Mouse (Mus musculus): Measurements from ENCODE around the gene Mfsd9. TPM values are rescaled to one million over a fixed set of nuclear protein-coding genes. Genes with fewer than 3 reads are reported as not detected.
"Not testable (repeated sequence)": the region's sequence is repeated elsewhere in the genome, so short reads cannot be mapped to it uniquely, and the experiment has no call there.

Gene Mfsd9
- polyA plus RNA-seq, 1 experiment from 2014 or later, result 3.3 TPM

DNA sequence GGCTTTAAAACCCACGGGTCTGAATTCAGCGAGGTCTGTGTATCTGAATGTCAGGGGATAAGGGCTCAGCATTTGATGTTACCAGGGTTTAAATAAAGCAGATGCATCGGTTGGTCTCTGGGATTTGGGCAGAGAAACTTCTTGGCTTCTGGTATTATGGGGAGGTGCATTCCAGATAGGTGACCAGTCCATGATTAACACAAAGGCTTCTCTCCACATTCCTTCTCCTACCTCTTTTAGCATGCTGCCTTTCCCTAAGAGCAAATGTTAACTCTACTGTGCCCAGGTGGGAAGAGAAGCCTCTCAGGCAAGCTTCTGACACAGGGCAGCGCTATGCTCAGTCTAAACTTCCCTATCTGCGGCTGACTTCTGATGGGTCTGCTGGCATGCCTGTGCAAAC lies 17.3 kb downstream of the Mfsd9 start:
- Histone ChIP-seq H3K4me3 (no peak overlapping the region), H3K27ac (no peak overlapping the region), H3K9me3 (no peaks in the 10 kb centered on the region), H3K36me3 (no peaks in the 10 kb centered on the region), H3K4me1 (replicated peaks) (0 out of 2 replicates have a peak, but pooled peaks cover 5% of the 10 kb centered on the region), H3K27me3 (ENCODE audit: insufficient read depth, poor library complexity, severe bottlenecking) (no peaks in the 10 kb centered on the region)
- DNase-seq (ENCODE audit: low spot score), result no peak
- WGBS, result 89% methylated on average over 5 of the region's 5 CpGs

DNA sequence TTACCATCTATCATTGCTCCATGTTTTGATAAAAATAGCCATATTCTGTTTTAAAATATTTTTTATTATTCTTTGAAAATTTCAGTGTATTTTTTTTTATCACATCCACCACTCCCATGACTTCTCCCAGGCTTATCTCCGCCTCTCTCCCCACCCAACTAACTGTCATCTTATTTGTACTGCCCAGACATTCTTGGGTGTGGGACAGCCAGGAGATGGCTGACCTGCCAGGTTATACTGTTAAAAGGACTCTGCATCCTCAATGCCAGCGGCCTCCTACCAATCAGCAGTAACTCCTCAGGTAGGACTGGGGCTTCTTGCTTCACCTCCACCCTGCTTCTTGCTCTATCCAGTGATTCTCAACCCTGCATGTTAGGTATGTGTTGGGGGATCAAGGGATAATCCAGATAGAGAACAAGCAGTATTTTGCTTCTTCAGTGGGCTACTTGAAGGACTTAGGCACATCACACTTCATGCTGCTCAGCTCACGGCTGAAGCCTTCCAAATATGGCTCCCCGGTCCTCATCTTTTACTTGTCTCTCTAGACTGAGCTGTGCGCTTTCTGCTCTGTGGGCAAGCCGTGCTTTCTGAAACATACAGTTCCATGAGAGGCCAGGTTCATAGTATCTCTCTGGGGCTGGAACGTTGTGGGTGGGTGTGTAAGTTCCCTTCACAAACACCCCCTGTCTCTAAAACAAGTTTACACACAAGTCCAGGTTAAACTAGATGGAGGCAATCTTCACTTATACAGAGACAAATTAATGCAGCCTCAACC lies 19.1 kb downstream of the Mfsd9 start:
- no peaks in the 10 kb centered on the region for H3K9me3 ChIP-seq
- DNase-seq (ENCODE audit: low spot score), result no peak
- WGBS, result 87% methylated on average over 7 of the region's 7 CpGs

GRCm38 (mm10) chr1:40769331-40769894 lies 21.1 kb downstream of the Mfsd9 start:
- H3K27me3 ChIP-seq (ENCODE audit: insufficient read depth, poor library complexity, severe bottlenecking), result 0 out of 2 replicates have a peak, but pooled peaks cover 4% of the 10 kb centered on the region
- no peak overlapping the region for H3K4me3 ChIP-seq
- H3K4me1 ChIP-seq (replicated peaks), result 0 out of 2 replicates have a peak, but pooled peaks cover 5% of the 10 kb centered on the region
- DNase-seq (ENCODE audit: low spot score), result no peak
- H3K27ac ChIP-seq, result no peak overlapping the region
- 61% methylated on average over 4 of the region's 4 CpGs for WGBS
- H3K36me3 ChIP-seq, result no peaks in the 10 kb centered on the region
- H3K9me3 ChIP-seq, result no peaks in the 10 kb centered on the region

More for the DNA sequence above, 19.1 kb downstream of the Mfsd9 start:
- H3K27ac ChIP-seq, result no peak overlapping the region
- H3K27me3 ChIP-seq (ENCODE audit: insufficient read depth, poor library complexity, severe bottlenecking), result 0 out of 2 replicates have a peak, but pooled peaks cover 4% of the 10 kb centered on the region
- H3K36me3 ChIP-seq, result no peaks in the 10 kb centered on the region
- no peak overlapping the region for H3K4me3 ChIP-seq
- 0 out of 2 replicates have a peak, but pooled peaks cover 5% of the 10 kb centered on the region for H3K4me1 ChIP-seq (replicated peaks)

DNA sequence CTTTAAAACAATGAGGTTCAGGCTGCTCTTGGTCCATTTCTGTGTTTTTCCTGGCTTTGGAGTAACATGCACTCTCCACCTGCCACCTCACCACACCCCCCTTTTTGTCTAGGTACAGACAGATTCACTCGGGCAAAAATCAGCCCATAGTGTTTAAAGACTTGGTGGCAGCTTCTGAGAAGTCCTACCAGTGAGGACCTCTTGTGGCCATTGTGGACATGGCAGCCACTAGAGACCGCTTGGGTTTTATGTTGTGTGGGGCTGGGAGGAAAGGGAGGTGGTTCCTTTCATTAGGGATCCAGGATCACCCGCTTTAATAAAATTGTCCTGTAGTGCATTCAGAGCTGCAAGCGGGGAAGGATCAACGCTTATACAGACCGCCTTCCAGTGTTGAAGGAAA lies 21.9 kb downstream of the Mfsd9 start:
- Histone ChIP-seq H3K9me3 (no peaks in the 10 kb centered on the region), H3K27me3 (ENCODE audit: insufficient read depth, poor library complexity, severe bottlenecking) (0 out of 2 replicates have a peak, but pooled peaks cover 4% of the 10 kb centered on the region), H3K27ac (no peak overlapping the region), H3K36me3 (no peaks in the 10 kb centered on the region), H3K4me1 (replicated peaks) (0 out of 2 replicates have a peak, but pooled peaks cover 5% of the 10 kb centered on the region), H3K4me3 (no peak overlapping the region)
- peak; percentile 57 for DNase-seq (ENCODE audit: low spot score)
- WGBS, result 31% methylated on average over 6 of the region's 6 CpGs

GRCm38 (mm10) chr1:40767588-40767987 lies 22.9 kb downstream of the Mfsd9 start:
- 89% methylated on average over 18 of the region's 18 CpGs for WGBS
- 0 out of 2 replicates have a peak, but pooled peaks cover 4% of the 10 kb centered on the region for H3K27me3 ChIP-seq (ENCODE audit: insufficient read depth, poor library complexity, severe bottlenecking)
- H3K9me3 ChIP-seq, result no peaks in the 10 kb centered on the region
- no peak overlapping the region for H3K27ac ChIP-seq
- no peaks in the 10 kb centered on the region for H3K36me3 ChIP-seq
- no peak overlapping the region for H3K4me3 ChIP-seq
- 0 out of 2 replicates have a peak, but pooled peaks cover 5% of the 10 kb centered on the region for H3K4me1 ChIP-seq (replicated peaks)
- no peak for DNase-seq (ENCODE audit: low spot score)

DNA sequence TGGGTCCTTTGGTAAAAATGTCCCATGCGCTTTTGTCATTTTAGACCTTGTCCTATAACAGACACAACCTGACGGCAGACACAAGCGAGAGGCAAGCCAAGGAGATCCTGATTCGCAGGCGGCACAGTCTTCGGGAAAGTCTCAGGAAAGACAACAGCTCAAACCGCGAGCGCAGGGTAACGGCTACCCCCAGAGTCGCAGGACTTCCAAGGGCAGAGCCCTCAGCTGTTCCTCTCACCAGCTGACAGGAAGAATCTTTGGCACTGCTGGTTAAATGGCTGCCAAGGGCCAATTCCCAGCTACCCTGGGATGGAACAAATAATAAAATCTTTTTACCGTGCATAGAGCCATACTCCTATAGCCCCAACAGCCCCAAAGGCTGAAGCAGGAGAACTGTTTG lies 25.0 kb downstream of the Mfsd9 start:
- 88% methylated on average over 12 of the region's 12 CpGs for WGBS

GRCm38 (mm10) chr1:40764701-40765275 lies 25.7 kb downstream of the Mfsd9 start:
- H3K27ac ChIP-seq, result no peak overlapping the region
- no peak for DNase-seq (ENCODE audit: low spot score)
- 0 out of 2 replicates have a peak, but pooled peaks cover 4% of the 10 kb centered on the region for H3K27me3 ChIP-seq (ENCODE audit: insufficient read depth, poor library complexity, severe bottlenecking)
- 0 out of 2 replicates have a peak, but pooled peaks cover 5% of the 10 kb centered on the region for H3K4me1 ChIP-seq (replicated peaks)
- H3K9me3 ChIP-seq, result no peaks in the 10 kb centered on the region
- H3K4me3 ChIP-seq, result no peak overlapping the region
- 94% methylated on average over 15 of the region's 15 CpGs for WGBS
- H3K36me3 ChIP-seq, result no peaks in the 10 kb centered on the region

More for the DNA sequence above, 25.0 kb downstream of the Mfsd9 start:
- Histone ChIP-seq H3K9me3 (no peaks in the 10 kb centered on the region), H3K36me3 (no peaks in the 10 kb centered on the region), H3K27ac (no peak overlapping the region), H3K4me1 (replicated peaks) (0 out of 2 replicates have a peak, but pooled peaks cover 5% of the 10 kb centered on the region), H3K4me3 (no peak overlapping the region), H3K27me3 (ENCODE audit: insufficient read depth, poor library complexity, severe bottlenecking) (0 out of 2 replicates have a peak, but pooled peaks cover 4% of the 10 kb centered on the region)
- no peak for DNase-seq (ENCODE audit: low spot score)

GRCm38 (mm10) chr1:40764042-40764441 lies 26.4 kb downstream of the Mfsd9 start:
- Histone ChIP-seq H3K9me3 (no peaks in the 10 kb centered on the region), H3K27me3 (ENCODE audit: insufficient read depth, poor library complexity, severe bottlenecking) (0 out of 2 replicates have a peak, but pooled peaks cover 4% of the 10 kb centered on the region), H3K36me3 (no peaks in the 10 kb centered on the region), H3K4me3 (no peak overlapping the region), H3K27ac (no peak overlapping the region), H3K4me1 (replicated peaks) (no peaks in the 10 kb centered on the region)
- no peak for DNase-seq (ENCODE audit: low spot score)
- WGBS, result 91% methylated on average over 1 of the region's 1 CpGs

GRCm38 (mm10) chr1:40759751-40760445 lies 30.6 kb downstream of the Mfsd9 start:
- no peak overlapping the region for H3K27ac ChIP-seq
- no peaks in the 10 kb centered on the region for H3K4me1 ChIP-seq (replicated peaks)
- H3K9me3 ChIP-seq, result no peaks in the 10 kb centered on the region
- H3K4me3 ChIP-seq, result no peak overlapping the region
- no peaks in the 10 kb centered on the region for H3K36me3 ChIP-seq
- DNase-seq (ENCODE audit: low spot score), result no peak
- no peaks in the 10 kb centered on the region for H3K27me3 ChIP-seq (ENCODE audit: insufficient read depth, poor library complexity, severe bottlenecking)
- WGBS, result 93% methylated on average over 6 of the region's 6 CpGs

DNA sequence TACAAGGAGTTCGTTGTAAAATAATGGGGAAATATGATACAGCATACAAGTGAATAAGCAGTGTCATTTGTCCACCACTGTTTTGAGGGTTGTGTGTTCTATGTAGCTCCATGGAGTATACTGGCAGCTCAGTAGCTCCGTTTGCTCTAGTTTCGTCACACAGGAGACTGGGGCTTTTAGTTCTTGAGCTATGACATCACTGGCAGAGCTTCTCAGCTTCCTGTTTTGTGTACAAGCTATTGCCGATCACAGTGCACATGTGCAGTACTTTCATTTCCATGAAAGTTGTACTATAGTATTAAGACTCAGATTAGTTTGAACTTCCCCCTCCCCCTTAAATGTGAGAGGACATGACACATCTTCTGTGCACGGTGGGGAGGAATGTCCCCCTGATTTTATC lies 44.4 kb downstream of the Mfsd9 start:
- no peaks in the 10 kb centered on the region for H3K4me1 ChIP-seq (replicated peaks)
- H3K27me3 ChIP-seq (ENCODE audit: insufficient read depth, poor library complexity, severe bottlenecking), result no peaks in the 10 kb centered on the region
- no peak overlapping the region for H3K27ac ChIP-seq
- 88% methylated on average over 5 of the region's 5 CpGs for WGBS
- H3K9me3 ChIP-seq, result no peaks in the 10 kb centered on the region
- no peak overlapping the region for H3K4me3 ChIP-seq
- H3K36me3 ChIP-seq, result no peaks in the 10 kb centered on the region
- DNase-seq (ENCODE audit: low spot score), result no peak

DNA sequence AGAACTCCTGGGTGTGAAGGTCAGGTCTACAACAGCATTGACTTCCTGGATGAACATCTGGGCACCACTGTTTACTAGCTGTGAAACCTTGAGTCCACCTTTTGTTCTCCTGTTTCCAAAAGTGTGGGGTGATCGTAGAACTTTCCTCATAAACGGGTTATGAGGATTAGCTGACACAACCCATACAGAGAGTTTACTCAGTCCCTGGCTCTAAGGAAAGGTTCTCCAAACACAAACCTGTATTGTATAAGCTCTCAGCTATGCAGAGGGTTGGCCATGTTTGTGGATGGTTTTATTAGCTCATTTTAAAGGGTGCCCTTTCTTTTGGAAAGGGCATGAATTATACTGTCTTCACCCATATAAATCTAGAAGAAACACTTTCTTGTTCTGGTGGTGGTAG lies 49.7 kb downstream of the Mfsd9 start:
- no peak for DNase-seq (ENCODE audit: low spot score)
- Histone ChIP-seq H3K27me3 (ENCODE audit: insufficient read depth, poor library complexity, severe bottlenecking) (no peaks in the 10 kb centered on the region), H3K4me1 (replicated peaks) (no peaks in the 10 kb centered on the region), H3K36me3 (no peaks in the 10 kb centered on the region), H3K27ac (no peak overlapping the region), H3K9me3 (no peaks in the 10 kb centered on the region), H3K4me3 (no peak overlapping the region)
- WGBS, result 83% methylated on average over 2 of the region's 2 CpGs

DNA sequence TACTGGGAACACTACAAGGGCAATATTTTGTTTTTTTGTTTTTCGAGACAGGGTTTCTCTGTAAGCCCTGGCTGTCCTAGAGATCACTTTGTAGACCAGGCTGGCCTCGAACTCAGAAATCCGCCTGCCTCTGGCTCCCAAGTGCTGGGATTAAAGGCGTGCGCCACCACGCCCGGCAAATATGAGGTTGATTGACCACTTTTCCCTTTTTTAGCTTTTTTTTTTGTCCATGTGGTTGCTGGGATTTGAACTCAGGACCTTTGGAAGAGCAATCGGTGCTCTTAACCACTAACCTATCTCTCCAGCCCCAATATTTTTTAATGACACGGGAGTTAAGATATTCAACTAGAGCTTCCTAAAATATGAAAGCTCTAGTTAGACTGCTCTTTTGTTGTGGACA lies 52.2 kb downstream of the Mfsd9 start:
- not testable (repeated sequence) for H3K9me3 ChIP-seq; H3K4me1 ChIP-seq (replicated peaks); H3K4me3 ChIP-seq; H3K36me3 ChIP-seq; H3K27ac ChIP-seq; H3K27me3 ChIP-seq (ENCODE audit: insufficient read depth, poor library complexity, severe bottlenecking); DNase-seq (ENCODE audit: low spot score)
- WGBS, result 97% methylated on average over 9 of the region's 9 CpGs

All from hindbrain, embryonic 10.5 days (tissue).